Mouse (Mus musculus) lung, postnatal 0 days (tissue): ENCODE measurements around the gene Tbcd.

Experiments
- CTCF ChIP-seq: IDR thresholded peaks from 2 replicates; pipeline ENCODE4 v1.5.1; 2016; ENCODE audit warnings: antibody characterized with exemption, mild to moderate bottlenecking
- EP300 ChIP-seq: IDR thresholded peaks from 2 replicates; pipeline ENCODE4 v1.6.1; 2016; ENCODE audit warnings: antibody characterized with exemption, mild to moderate bottlenecking, control low read depth

- TF ChIP-seq CTCF (no peak), EP300 (no peak)
These were observed 196.4 kb downstream of the Tbcd start for GRCm38 (mm10) chr11:121648166-121648565.
